Mouse (Mus musculus) bone marrow, adult 2 months (tissue): ENCODE measurements around the gene Slc25a28. TPM values are rescaled to one million over a fixed set of nuclear protein-coding genes. Genes with fewer than 3 reads are reported as not detected.

Experiments used
- H3K27ac ChIP-seq: fragments of 200-500 bp; 2 replicates; pipeline ENCODE4 v1.5.1; 2012; ENCODE audit warnings: low read depth, mild to moderate bottlenecking, control low read depth, inconsistent platforms, low read length; ENCODE audit not compliant: control insufficient read depth, poor library complexity, insufficient read depth
- H3K4me1 ChIP-seq: fragments of 200-500 bp; 2 replicates; pipeline ENCODE4 v1.6.1; 2011; ENCODE audit warnings: low read length; ENCODE audit not compliant: control insufficient read depth, insufficient read depth
- H3K4me3 ChIP-seq: fragments of 200-500 bp; replicated peaks from 2 replicates; pipeline ENCODE3; 2011; ENCODE audit warnings: mild to moderate bottlenecking, low read depth, low read length, control low read depth; ENCODE audit not compliant: control insufficient read depth
- CTCF ChIP-seq: fragments of 200-500 bp; IDR thresholded peaks from 2 replicates; pipeline ENCODE4 v1.5.1; 2011; ENCODE audit warnings: low read length, control low read depth; ENCODE audit not compliant: control insufficient read depth, insufficient read depth
- POLR2A ChIP-seq: fragments of 200-500 bp; IDR thresholded peaks from 2 replicates; pipeline ENCODE4 v1.6.1; 2011; ENCODE audit warnings: low read depth, mild to moderate bottlenecking, control low read depth, low read length, borderline replicate concordance; ENCODE audit not compliant: control insufficient read depth
- WGBS: fragments of 180-500 bp; shearing (Covaris S2); methylation state at CpG from one replicate; pipeline ENCODE4 v1.1.7; 2018; 5-methylcytosine and 5-hydroxymethylcytosine counted together
- polyA plus RNA-seq: library from polyadenylated mRNA; stranded (reverse); fragments of >200 nt; gene quantifications from 2 replicates; pipeline ENCODE4 v1.2.4, GENCODE M21; 2011; ENCODE audit warnings: low replicate concordance; ENCODE audit not compliant: missing spikeins, insufficient read depth, insufficient read length

The Slc25a28 gene
- polyA plus RNA-seq, 1 experiment = 92.8 TPM

DNA sequence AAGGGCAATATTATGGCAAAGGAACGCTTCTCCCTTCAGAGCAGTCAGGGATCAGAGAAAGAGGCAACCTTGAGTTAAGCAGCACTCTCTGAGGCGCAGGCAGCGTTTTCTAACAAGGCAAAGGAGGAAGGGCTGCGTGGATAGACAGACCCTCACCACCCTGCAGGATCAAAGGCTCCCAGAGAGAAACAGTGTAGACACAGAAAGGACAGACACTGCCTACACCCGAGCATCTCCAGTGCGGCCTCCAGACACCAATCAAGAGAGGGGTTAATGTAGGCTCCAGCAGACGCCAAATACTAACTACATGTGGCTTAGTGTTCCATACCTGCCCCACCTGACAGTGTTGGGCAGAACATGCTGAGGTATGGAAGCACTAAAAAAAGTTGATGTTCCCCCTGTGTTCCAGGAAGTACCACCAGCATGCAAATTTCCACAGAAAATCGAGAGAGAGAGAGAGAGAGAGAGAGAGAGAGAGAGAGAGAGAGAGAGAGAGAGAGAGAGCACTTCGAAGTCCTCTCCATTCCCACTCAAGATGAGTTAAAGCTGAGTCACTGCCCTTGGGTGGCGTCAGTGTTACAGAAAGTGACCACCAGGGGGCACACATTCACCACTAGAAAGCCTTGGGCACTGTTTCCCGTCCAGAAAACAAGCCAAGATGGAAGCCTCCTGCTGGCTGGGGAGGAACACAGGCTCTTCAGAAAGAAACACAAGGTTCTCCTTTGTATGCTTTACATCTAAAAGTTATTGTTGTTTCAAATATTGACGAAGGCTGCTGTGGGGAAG lies 44.0 kb downstream of the Slc25a28 start:
- no peaks in the 10 kb centered on the region; the same call in 1 of the 2 replicates for H3K4me1 ChIP-seq
- H3K27ac ChIP-seq = no peak overlapping the region
- TF ChIP-seq CTCF = peak; percentile 94
- TF ChIP-seq POLR2A = no peak
- no peak overlapping the region for H3K4me3 ChIP-seq
- 31% methylated on average over 12 of the region's 12 CpGs for WGBS

DNA sequence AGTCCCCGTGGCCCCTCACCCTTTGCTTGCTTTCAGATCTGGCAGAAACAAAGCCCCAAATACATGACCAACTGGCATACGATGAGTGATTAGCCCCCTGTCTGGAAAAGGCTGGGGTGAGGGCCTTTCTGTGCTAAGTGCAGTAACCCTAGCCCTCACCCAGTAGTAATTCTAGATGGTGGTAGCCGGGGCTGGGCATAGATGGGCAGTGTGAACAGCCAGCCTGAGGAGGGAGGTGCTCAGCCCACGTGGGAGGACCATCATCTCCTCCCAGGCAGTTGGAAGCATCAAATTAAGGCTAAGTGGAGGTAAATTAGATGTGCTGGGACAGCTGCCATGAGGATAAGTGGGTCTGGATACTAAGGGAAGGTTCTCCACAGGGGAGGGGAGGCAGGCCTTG lies 45.6 kb downstream of the Slc25a28 start:
- Histone ChIP-seq H3K27ac (no peak overlapping the region), H3K4me3 (no peak overlapping the region), H3K4me1 (no peaks in the 10 kb centered on the region; the same call in 1 of the 2 replicates)
- 67% methylated on average over 4 of the region's 4 CpGs for WGBS
- TF ChIP-seq POLR2A = no peak
- no peak for TF ChIP-seq CTCF

GRCm38 (mm10) chr19:43627345-43627744 lies 47.3 kb downstream of the Slc25a28 start:
- TF ChIP-seq CTCF (no peak), POLR2A (no peak)
- Histone ChIP-seq H3K4me1 (no peaks in the 10 kb centered on the region), H3K4me3 (no peak overlapping the region), H3K27ac (no peak overlapping the region)
- WGBS = 74% methylated on average over 3 of the region's 3 CpGs

DNA sequence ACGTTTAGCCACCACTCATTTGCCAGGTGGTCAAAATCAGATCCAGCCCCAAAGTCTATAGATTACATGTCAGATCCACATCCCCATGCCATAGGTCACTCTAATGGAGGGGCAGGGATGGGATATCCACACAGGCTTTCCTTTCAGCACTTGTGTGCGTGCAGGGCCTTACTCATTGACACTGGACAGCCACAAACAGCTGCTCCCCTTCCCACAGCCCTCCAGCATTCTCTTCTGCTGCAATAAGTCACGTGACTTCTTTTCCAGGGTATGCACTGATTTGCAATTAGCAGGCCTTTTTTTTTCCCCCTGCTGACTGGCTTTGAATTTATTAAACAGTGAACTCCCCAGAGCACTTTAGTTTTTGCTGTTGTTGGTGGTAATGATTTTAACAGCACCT lies 48.5 kb downstream of the Slc25a28 start:
- WGBS = 70% methylated on average over 3 of the region's 3 CpGs
- TF ChIP-seq POLR2A (no peak), CTCF (no peak)
- Histone ChIP-seq H3K4me3 (no peak overlapping the region), H3K4me1 (no peaks in the 10 kb centered on the region), H3K27ac (no peak overlapping the region)

- H3K4me1 ChIP-seq = no peaks in the 10 kb centered on the region
- H3K27ac ChIP-seq = no peak overlapping the region
- no peak for TF ChIP-seq POLR2A
- TF ChIP-seq CTCF = peak; percentile 82
- H3K4me3 ChIP-seq = no peak overlapping the region
- 32% methylated on average over 4 of the region's 4 CpGs for WGBS
These were observed 50.8 kb downstream of the Slc25a28 start for GRCm38 (mm10) chr19:43623913-43624312.

DNA sequence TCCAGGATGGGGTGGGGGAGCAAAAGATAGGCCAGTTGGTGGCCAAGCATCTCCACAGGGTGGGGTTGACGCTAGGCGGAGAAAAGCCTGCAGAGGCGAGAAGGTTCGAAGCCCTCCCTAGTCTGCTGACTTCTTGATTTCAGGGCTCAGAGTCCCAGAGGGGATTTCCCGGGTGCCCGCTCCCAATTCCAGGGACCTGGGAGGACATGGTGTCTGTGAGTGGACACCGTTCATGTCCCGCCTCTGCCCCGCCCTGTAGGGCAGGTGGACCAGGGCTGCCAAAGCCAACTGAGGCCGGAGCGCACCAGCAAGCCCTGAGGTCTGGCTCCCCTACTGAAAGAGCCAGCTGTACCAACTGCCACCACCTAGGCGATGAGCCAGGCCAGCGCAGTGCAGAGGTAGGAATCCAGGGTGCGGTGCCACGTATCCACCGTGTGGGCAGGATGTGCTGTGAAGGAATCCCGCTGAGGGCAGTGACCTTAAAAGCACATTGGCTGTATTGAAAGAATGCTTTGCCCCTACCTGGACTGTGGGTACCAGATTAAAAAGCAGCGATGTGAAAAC lies 54.7 kb downstream of the Slc25a28 start:
- no peaks in the 10 kb centered on the region for H3K4me1 ChIP-seq
- no peak for TF ChIP-seq CTCF
- no peak for TF ChIP-seq POLR2A
- WGBS = 83% methylated on average over 18 of the region's 18 CpGs
- no peak overlapping the region for H3K27ac ChIP-seq
- H3K4me3 ChIP-seq = no peak overlapping the region

DNA sequence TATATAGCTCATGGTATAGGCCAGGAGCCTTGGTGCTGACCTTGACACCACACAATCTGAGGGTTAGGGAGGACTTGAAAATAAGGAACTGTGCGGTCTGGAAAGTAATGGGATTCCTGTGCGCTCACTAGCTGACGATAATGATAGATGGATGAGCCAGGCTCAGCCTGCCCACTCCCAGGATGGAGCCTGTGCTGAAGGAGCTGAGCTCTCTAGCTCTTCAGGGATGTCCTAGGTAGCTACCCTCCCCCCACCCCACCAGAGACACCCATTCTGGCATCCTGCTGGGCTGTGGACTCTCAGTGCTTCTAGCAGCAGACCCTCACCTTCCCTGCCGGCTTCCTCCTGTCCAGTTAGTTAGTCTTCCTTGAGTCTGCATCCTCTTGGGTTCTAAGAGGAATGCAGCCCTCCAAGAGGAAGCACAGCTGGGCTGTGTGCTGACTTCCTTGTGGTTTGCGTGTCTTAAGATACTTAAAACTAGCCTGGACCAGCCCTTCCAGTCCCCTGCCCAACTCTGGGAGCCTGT lies 56.1 kb downstream of the Slc25a28 start:
- H3K4me3 ChIP-seq = no peak overlapping the region
- no peak for TF ChIP-seq CTCF
- no peak for TF ChIP-seq POLR2A
- no peak overlapping the region for H3K27ac ChIP-seq
- 42% methylated on average over 5 of the region's 5 CpGs for WGBS
- no peaks in the 10 kb centered on the region for H3K4me1 ChIP-seq

- Histone ChIP-seq H3K4me1 (no peaks in the 10 kb centered on the region), H3K27ac (no peak overlapping the region), H3K4me3 (no peak overlapping the region)
- no peak for TF ChIP-seq CTCF
- no peak for TF ChIP-seq POLR2A
- WGBS = 89% methylated on average over 10 of the region's 10 CpGs
These were observed 56.8 kb downstream of the Slc25a28 start for GRCm38 (mm10) chr19:43617761-43618349.
